ENCODE assay signal across 7 mouse cellular contexts in the genomic region with DNA sequence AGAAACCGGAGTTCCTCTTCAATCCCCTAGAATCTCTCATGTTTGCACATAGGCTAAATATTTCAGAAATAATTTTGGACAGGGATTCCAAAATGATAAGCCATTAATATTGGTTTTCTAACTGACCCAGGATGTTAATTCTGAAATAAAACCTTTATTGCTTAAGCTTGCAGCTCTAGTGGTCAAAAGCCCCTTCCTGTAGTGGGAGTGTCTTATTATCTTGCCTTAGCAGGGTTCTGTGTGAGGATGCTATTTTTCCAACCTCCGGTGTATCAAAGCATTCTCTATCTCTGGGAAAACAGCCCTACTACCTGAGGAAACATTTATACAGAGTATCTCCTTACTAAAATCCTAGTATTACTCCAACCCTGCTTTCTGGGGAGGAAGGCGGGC. TPM values are rescaled to one million over a fixed set of nuclear protein-coding genes. Genes with fewer than 3 reads are reported as not detected.
A peak's percentile ranks its signal among the peaks of the same experiment; 100 is the strongest.
DNase-seq lines count a peak whose midpoint lies in the region; ATAC-seq and TF ChIP-seq lines count a peak whose summit lies in the region.

No protein-coding gene starts in this region.

- H3K4me2 ChIP-seq in forebrain, embryonic 12.5 days = peak overlapping the region; percentile 100
- peak overlapping the region; percentile 99 for H3K4me2 ChIP-seq in limb, embryonic 15.5 days
- peak overlapping the region; percentile 98 for H3K4me2 ChIP-seq in stomach, postnatal 0 days (replicated peaks; ENCODE audit: low read depth)

- TF ChIP-seq CTCF in spleen, adult 2 months (IDR thresholded peaks at IDR 0.05; ENCODE audit: extremely low read depth, insufficient read depth, insufficient read length, insufficient replicate concordance) = no peak
- TF ChIP-seq CTCF in stomach, postnatal 0 days (IDR thresholded peaks at IDR 0.05; ENCODE audit: low read depth) = no peak

- peaks cover 3% of the 10 kb centered on the region for H3K4me1 ChIP-seq in spleen, adult 2 months (ENCODE audit: control insufficient read depth, insufficient read depth, insufficient read length)
- peaks cover 15% of the 10 kb centered on the region for H3K4me1 ChIP-seq in forebrain, embryonic 12.5 days
- H3K4me1 ChIP-seq in limb, embryonic 15.5 days = peaks cover 22% of the 10 kb centered on the region
- peaks cover 9% of the 10 kb centered on the region for H3K4me1 ChIP-seq in stomach, postnatal 0 days (replicated peaks; ENCODE audit: control insufficient read depth, insufficient read depth)

- no peak for TF ChIP-seq POLR2A in spleen, adult 2 months (IDR thresholded peaks at IDR 0.05; ENCODE audit: low read depth, low read length)

- H3K36me3 ChIP-seq in spleen, adult 2 months (ENCODE audit: control insufficient read depth, insufficient read depth, low read length) = no peaks in the 10 kb centered on the region
- no peaks in the 10 kb centered on the region for H3K36me3 ChIP-seq in forebrain, embryonic 12.5 days (replicated peaks)
- H3K36me3 ChIP-seq in limb, embryonic 15.5 days = no peaks in the 10 kb centered on the region
- no peaks in the 10 kb centered on the region for H3K36me3 ChIP-seq in stomach, postnatal 0 days (ENCODE audit: control insufficient read depth, insufficient read depth, low read length)

- no peaks in the 10 kb centered on the region for H3K9me3 ChIP-seq in forebrain, embryonic 12.5 days
- H3K9me3 ChIP-seq in limb, embryonic 15.5 days = no peaks in the 10 kb centered on the region
- no peaks in the 10 kb centered on the region for H3K9me3 ChIP-seq in stomach, postnatal 0 days (ENCODE audit: control insufficient read depth, low read length)

- H3K27me3 ChIP-seq in spleen, adult 2 months (ENCODE audit: control insufficient read depth, insufficient read depth, low read length) = no peaks in the 10 kb centered on the region
- peaks cover 6% of the 10 kb centered on the region; the same call in 1 of the 2 replicates for H3K27me3 ChIP-seq in forebrain, embryonic 12.5 days
- H3K27me3 ChIP-seq in limb, embryonic 15.5 days = peaks cover 6% of the 10 kb centered on the region; the same call in 1 of the 2 replicates
- no peaks in the 10 kb centered on the region for H3K27me3 ChIP-seq in stomach, postnatal 0 days (ENCODE audit: control insufficient read depth, insufficient read depth, low read length)

- WGBS in spleen, adult 2 months = 40% methylated on average over 3 of the region's 3 CpGs
- WGBS in forebrain, embryonic 12.5 days = 46% methylated on average over 3 of the region's 3 CpGs
- WGBS in limb, embryonic 15.5 days = 46% methylated on average over 3 of the region's 3 CpGs
- 58% methylated on average over 3 of the region's 3 CpGs for WGBS in stomach, postnatal 0 days

- peak overlapping the region; percentile 59; the same call in 1 of the 2 replicates for H3K9ac ChIP-seq in forebrain, embryonic 12.5 days
- H3K9ac ChIP-seq in limb, embryonic 15.5 days = no peak overlapping the region
- peak overlapping the region; percentile 68; the same call in 1 of the 2 replicates for H3K9ac ChIP-seq in stomach, postnatal 0 days (ENCODE audit: low read length)

- ATAC-seq in forebrain, embryonic 12.5 days (ENCODE audit: low FRiP score) = no peak
- ATAC-seq in limb, embryonic 15.5 days (ENCODE audit: insufficient number of reproducible peaks, low FRiP score, low TSS enrichment, low read depth) = no peak
- ATAC-seq in stomach, postnatal 0 days (ENCODE audit: low FRiP score, low TSS enrichment) = no peak

- DNase-seq in spleen, adult 2 months (ENCODE audit: low read depth in 1 of 2, low spot score in 2 of 2) = no peak
- no peak for DNase-seq in spleen, postnatal 36 days (ENCODE audit: low spot score in 2 of 2)
- no peak for DNase-seq in stomach, postnatal 0 days (ENCODE audit: low spot score)
- DNase-seq in right cerebral cortex, postnatal 25 days = no peak
- DNase-seq in left cerebral cortex, adult 18-20 months (ENCODE audit: low spot score in 2 of 2) = no peak

- H3K4me3 ChIP-seq in spleen, adult 2 months (ENCODE audit: extremely low read depth, insufficient read depth, insufficient read length) = peak overlapping the region; percentile 73; the same call in 1 of the 2 replicates
- H3K4me3 ChIP-seq in forebrain, embryonic 12.5 days (replicated peaks) = peak overlapping the region; percentile 57
- peak overlapping the region; percentile 54 for H3K4me3 ChIP-seq in limb, embryonic 15.5 days
- peak overlapping the region; percentile 66 for H3K4me3 ChIP-seq in stomach, postnatal 0 days (ENCODE audit: low read depth, low read length)

- no peak for TF ChIP-seq EP300 in stomach, postnatal 0 days (optimal IDR thresholded peaks at IDR 0.05)

- peak overlapping the region; percentile 70; the same call in 1 of the 2 replicates for H3K27ac ChIP-seq in spleen, adult 2 months (ENCODE audit: insufficient read depth, low read length)
- no peak overlapping the region for H3K27ac ChIP-seq in forebrain, embryonic 12.5 days
- no peak overlapping the region for H3K27ac ChIP-seq in limb, embryonic 15.5 days
- H3K27ac ChIP-seq in stomach, postnatal 0 days (replicated peaks) = no peak overlapping the region

RNA-seq across cellular contexts. Expression of a gene that starts 1.9 kb away (rescaled TPM):
- 39.7 and 45.1 TPM in 2 replicates for polyA plus RNA-seq in spleen, adult 2 months (2012; rRNA removed)
- 29.6 and 30.1 TPM in 2 replicates for polyA plus RNA-seq in forebrain, embryonic 12.5 days (2016; fragmentation: Nextera tagmentation; extraction: Ambion mirVana)
- 26.7 and 35.5 TPM in 2 replicates for polyA plus RNA-seq in limb, embryonic 15.5 days (2015; fragmentation: Nextera tagmentation; extraction: Ambion mirVana)
- polyA plus RNA-seq in stomach, postnatal 0 days (2015; fragmentation: Nextera tagmentation; extraction: Ambion mirVana) = 34.7 and 41.1 TPM in 2 replicates
- total RNA-seq in left cerebral cortex, adult 18-20 months (2021) = 100 to 1,000 TPM; 318 to 320 TPM
